Mouse (Mus musculus): ENCODE results near the gene Tes. TPM values are rescaled to one million over a fixed set of nuclear protein-coding genes. Genes with fewer than 3 reads are reported as not detected.

Gene Tes
- polyA plus RNA-seq, 1 experiment from 2014 or later, result 13.8 TPM

DNA sequence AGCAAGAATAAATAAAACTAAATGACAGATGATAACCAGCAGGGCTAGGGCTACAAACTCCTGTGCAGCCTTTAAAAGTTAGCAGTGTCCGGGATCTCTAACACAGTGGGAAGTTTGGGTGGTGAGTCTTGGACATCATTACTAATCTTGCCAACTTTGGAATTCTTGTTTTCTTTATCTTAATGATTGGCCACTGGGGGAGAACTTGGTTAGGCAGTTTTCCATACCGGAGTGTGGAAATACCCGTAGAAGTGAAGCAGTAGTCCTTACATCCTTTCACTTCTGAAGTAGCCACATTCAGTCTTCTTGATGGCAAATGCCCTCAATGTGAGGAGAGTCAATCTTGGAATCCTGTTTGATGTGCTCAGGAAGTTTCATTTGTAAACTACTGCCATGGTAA, 7.0 kb downstream of the Tes start:
- Histone ChIP-seq H3K4me1 (ENCODE audit: control insufficient read depth, insufficient read depth, low read length) (no peaks in the 10 kb centered on the region), H3K36me3 (ENCODE audit: control insufficient read depth, insufficient read depth) (no peaks in the 10 kb centered on the region), H3K9ac (ENCODE audit: low read length) (no peak overlapping the region), H3K27me3 (ENCODE audit: control insufficient read depth, insufficient read depth, low read length) (peaks cover 52% of the 10 kb centered on the region), H3K9me3 (replicated peaks; ENCODE audit: control insufficient read depth, low read length) (no peaks in the 10 kb centered on the region), H3K27ac (ENCODE audit: low read length) (no peak overlapping the region), H3K4me2 (ENCODE audit: low read depth, low read length) (no peak overlapping the region), H3K4me3 (ENCODE audit: low read length) (no peak overlapping the region)
- no peak for ATAC-seq (replicated peaks; ENCODE audit: extremely low read depth, insufficient read depth, low FRiP score)
- 85% methylated on average over 3 of the region's 3 CpGs for WGBS

DNA sequence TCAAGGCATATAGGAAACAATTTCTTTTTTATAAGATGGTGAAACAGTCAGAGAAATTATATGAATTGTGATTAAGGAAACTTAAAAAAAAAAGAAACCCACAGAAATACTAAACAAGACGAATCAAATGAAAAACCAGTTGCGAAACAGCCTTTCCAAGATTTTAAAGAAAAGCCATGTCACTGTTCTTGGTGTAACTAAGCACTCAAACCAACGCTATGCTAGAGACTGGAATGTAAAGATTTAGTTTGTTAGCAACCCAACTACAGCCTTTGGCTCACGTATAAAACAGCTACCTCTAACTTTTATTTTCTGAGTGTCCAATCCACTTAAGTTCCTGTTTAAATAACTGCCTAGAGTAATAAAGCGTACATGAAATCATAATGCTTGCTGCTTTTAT, 7.4 kb downstream of the Tes start:
- H3K36me3 ChIP-seq (ENCODE audit: control insufficient read depth, insufficient read depth), result no peaks in the 10 kb centered on the region
- no peak for ATAC-seq (replicated peaks; ENCODE audit: extremely low read depth, insufficient read depth, low FRiP score)
- H3K9me3 ChIP-seq (replicated peaks; ENCODE audit: control insufficient read depth, low read length), result no peaks in the 10 kb centered on the region
- H3K4me1 ChIP-seq (ENCODE audit: control insufficient read depth, insufficient read depth, low read length), result no peaks in the 10 kb centered on the region
- H3K4me3 ChIP-seq (ENCODE audit: low read length), result no peak overlapping the region
- no peak overlapping the region for H3K27ac ChIP-seq (ENCODE audit: low read length)
- no peak overlapping the region for H3K9ac ChIP-seq (ENCODE audit: low read length)
- no peak overlapping the region for H3K4me2 ChIP-seq (ENCODE audit: low read depth, low read length)
- H3K27me3 ChIP-seq (ENCODE audit: control insufficient read depth, insufficient read depth, low read length), result peaks cover 49% of the 10 kb centered on the region
- WGBS, result 84% methylated on average over 5 of the region's 5 CpGs

GRCm38 (mm10) chr6:17072763-17073484, 8.0 kb downstream of the Tes start:
- Histone ChIP-seq H3K36me3 (ENCODE audit: control insufficient read depth, insufficient read depth) (no peaks in the 10 kb centered on the region), H3K4me2 (ENCODE audit: low read depth, low read length) (no peak overlapping the region), H3K4me3 (ENCODE audit: low read length) (no peak overlapping the region), H3K9ac (ENCODE audit: low read length) (no peak overlapping the region), H3K4me1 (ENCODE audit: control insufficient read depth, insufficient read depth, low read length) (peaks cover 5% of the 10 kb centered on the region; the same call in 1 of the 2 replicates), H3K27me3 (ENCODE audit: control insufficient read depth, insufficient read depth, low read length) (peaks cover 44% of the 10 kb centered on the region), H3K9me3 (replicated peaks; ENCODE audit: control insufficient read depth, low read length) (no peaks in the 10 kb centered on the region), H3K27ac (ENCODE audit: low read length) (no peak overlapping the region)
- 79% methylated on average over 7 of the region's 7 CpGs for WGBS
- ATAC-seq (replicated peaks; ENCODE audit: extremely low read depth, insufficient read depth, low FRiP score), result no peak

DNA sequence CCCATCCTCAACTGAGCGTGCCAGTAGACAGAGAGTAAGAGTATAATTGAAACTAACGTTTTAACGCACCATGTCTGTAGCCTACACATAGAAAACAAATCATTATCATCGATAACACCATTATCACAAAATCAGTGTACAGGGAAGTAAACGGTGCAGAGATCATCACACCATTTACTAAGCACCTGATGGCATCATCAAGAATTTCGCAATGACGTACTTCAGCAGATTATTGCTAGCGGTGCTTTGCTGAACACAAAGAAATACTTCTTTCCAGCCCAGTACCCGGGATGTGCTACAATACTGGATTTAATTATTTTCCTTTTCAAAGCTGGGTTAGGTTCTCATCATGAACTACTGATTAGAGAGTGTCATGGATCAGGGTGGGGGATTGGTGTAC, 12.3 kb downstream of the Tes start:
- Histone ChIP-seq H3K4me1 (ENCODE audit: control insufficient read depth, insufficient read depth, low read length) (peaks cover 6% of the 10 kb centered on the region; the same call in 1 of the 2 replicates), H3K27ac (ENCODE audit: low read length) (no peak overlapping the region), H3K9me3 (replicated peaks; ENCODE audit: control insufficient read depth, low read length) (no peaks in the 10 kb centered on the region), H3K9ac (ENCODE audit: low read length) (no peak overlapping the region), H3K4me2 (ENCODE audit: low read depth, low read length) (no peak overlapping the region), H3K27me3 (ENCODE audit: control insufficient read depth, insufficient read depth, low read length) (peaks cover 19% of the 10 kb centered on the region), H3K4me3 (ENCODE audit: low read length) (no peak overlapping the region), H3K36me3 (ENCODE audit: control insufficient read depth, insufficient read depth) (no peaks in the 10 kb centered on the region)
- 80% methylated on average over 9 of the region's 9 CpGs for WGBS
- ATAC-seq (replicated peaks; ENCODE audit: extremely low read depth, insufficient read depth, low FRiP score), result no peak

GRCm38 (mm10) chr6:17077720-17078119, 12.8 kb downstream of the Tes start:
- Histone ChIP-seq H3K4me2 (ENCODE audit: low read depth, low read length) (no peak overlapping the region), H3K27me3 (ENCODE audit: control insufficient read depth, insufficient read depth, low read length) (peaks cover 15% of the 10 kb centered on the region), H3K9me3 (replicated peaks; ENCODE audit: control insufficient read depth, low read length) (no peaks in the 10 kb centered on the region), H3K9ac (ENCODE audit: low read length) (no peak overlapping the region), H3K36me3 (ENCODE audit: control insufficient read depth, insufficient read depth) (no peaks in the 10 kb centered on the region), H3K4me3 (ENCODE audit: low read length) (no peak overlapping the region), H3K4me1 (ENCODE audit: control insufficient read depth, insufficient read depth, low read length) (peaks cover 6% of the 10 kb centered on the region; the same call in 1 of the 2 replicates), H3K27ac (ENCODE audit: low read length) (no peak overlapping the region)
- 37% methylated on average over 3 of the region's 3 CpGs for WGBS
- no peak for ATAC-seq (replicated peaks; ENCODE audit: extremely low read depth, insufficient read depth, low FRiP score)

- Histone ChIP-seq H3K9me3 (replicated peaks; ENCODE audit: control insufficient read depth, low read length) (no peaks in the 10 kb centered on the region), H3K27ac (ENCODE audit: low read length) (0 out of 2 replicates have a peak overlapping the region, but pooled peaks have one; percentile 10), H3K4me2 (ENCODE audit: low read depth, low read length) (no peak overlapping the region), H3K36me3 (ENCODE audit: control insufficient read depth, insufficient read depth) (no peaks in the 10 kb centered on the region), H3K4me3 (ENCODE audit: low read length) (no peak overlapping the region), H3K27me3 (ENCODE audit: control insufficient read depth, insufficient read depth, low read length) (peaks cover 5% of the 10 kb centered on the region; the same call in 1 of the 2 replicates), H3K4me1 (ENCODE audit: control insufficient read depth, insufficient read depth, low read length) (peaks cover 6% of the 10 kb centered on the region; the same call in 1 of the 2 replicates), H3K9ac (ENCODE audit: low read length) (no peak overlapping the region)
- WGBS, result 57% methylated on average over 5 of the region's 5 CpGs
- ATAC-seq (replicated peaks; ENCODE audit: extremely low read depth, insufficient read depth, low FRiP score), result no peak
Observed at GRCm38 (mm10) chr6:17079304-17079703, 14.4 kb downstream of the Tes start.

DNA sequence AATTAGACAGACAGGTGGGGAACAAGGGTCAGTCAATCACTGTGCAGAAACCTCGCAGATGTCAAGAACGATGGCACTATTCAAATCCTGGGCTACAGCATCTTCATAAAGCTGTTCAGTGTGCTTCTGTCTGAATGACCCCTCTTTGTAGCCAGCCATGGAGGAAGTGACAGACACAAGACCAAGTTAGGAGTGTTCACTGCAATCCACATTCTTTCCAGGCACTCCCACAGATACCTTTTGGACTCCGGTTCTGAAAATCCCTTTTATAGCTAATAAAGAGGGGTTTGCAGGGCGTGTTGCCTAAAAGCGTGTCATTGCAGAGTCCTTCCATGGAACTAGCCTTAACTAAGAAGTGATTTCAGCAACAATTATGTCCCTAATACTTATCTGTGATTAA, 14.9 kb downstream of the Tes start:
- Histone ChIP-seq H3K27ac (ENCODE audit: low read length) (no peak overlapping the region), H3K27me3 (ENCODE audit: control insufficient read depth, insufficient read depth, low read length) (no peaks in the 10 kb centered on the region; the same call in 1 of the 2 replicates), H3K36me3 (ENCODE audit: control insufficient read depth, insufficient read depth) (no peaks in the 10 kb centered on the region), H3K4me2 (ENCODE audit: low read depth, low read length) (no peak overlapping the region), H3K4me3 (ENCODE audit: low read length) (no peak overlapping the region), H3K4me1 (ENCODE audit: control insufficient read depth, insufficient read depth, low read length) (peaks cover 6% of the 10 kb centered on the region; the same call in 1 of the 2 replicates), H3K9me3 (replicated peaks; ENCODE audit: control insufficient read depth, low read length) (no peaks in the 10 kb centered on the region), H3K9ac (ENCODE audit: low read length) (no peak overlapping the region)
- ATAC-seq (replicated peaks; ENCODE audit: extremely low read depth, insufficient read depth, low FRiP score), result no peak
- 73% methylated on average over 5 of the region's 5 CpGs for WGBS

GRCm38 (mm10) chr6:17082238-17082637, 17.3 kb downstream of the Tes start:
- Histone ChIP-seq H3K4me2 (ENCODE audit: low read depth, low read length) (no peak overlapping the region), H3K27ac (ENCODE audit: low read length) (no peak overlapping the region), H3K4me3 (ENCODE audit: low read length) (no peak overlapping the region), H3K27me3 (ENCODE audit: control insufficient read depth, insufficient read depth, low read length) (0 out of 2 replicates have a peak, but pooled peaks cover under 1% of the 10 kb centered on the region), H3K36me3 (ENCODE audit: control insufficient read depth, insufficient read depth) (no peaks in the 10 kb centered on the region), H3K4me1 (ENCODE audit: control insufficient read depth, insufficient read depth, low read length) (peaks cover 6% of the 10 kb centered on the region; the same call in 1 of the 2 replicates), H3K9ac (ENCODE audit: low read length) (no peak overlapping the region), H3K9me3 (replicated peaks; ENCODE audit: control insufficient read depth, low read length) (no peaks in the 10 kb centered on the region)
- whole genome bisulfite sequencing, result 74% methylated on average over 4 of the region's 4 CpGs
- ATAC-seq (replicated peaks; ENCODE audit: extremely low read depth, insufficient read depth, low FRiP score), result no peak

GRCm38 (mm10) chr6:17082800-17083199, 17.9 kb downstream of the Tes start:
- WGBS, result 54% methylated on average over 5 of the region's 5 CpGs
- H3K36me3 ChIP-seq (ENCODE audit: control insufficient read depth, insufficient read depth), result no peaks in the 10 kb centered on the region
- no peak overlapping the region for H3K4me3 ChIP-seq (ENCODE audit: low read length)
- no peak overlapping the region for H3K4me2 ChIP-seq (ENCODE audit: low read depth, low read length)
- no peaks in the 10 kb centered on the region for H3K9me3 ChIP-seq (replicated peaks; ENCODE audit: control insufficient read depth, low read length)
- H3K9ac ChIP-seq (ENCODE audit: low read length), result no peak overlapping the region
- 0 out of 2 replicates have a peak, but pooled peaks cover 2% of the 10 kb centered on the region for H3K27me3 ChIP-seq (ENCODE audit: control insufficient read depth, insufficient read depth, low read length)
- H3K27ac ChIP-seq (ENCODE audit: low read length), result no peak overlapping the region
- H3K4me1 ChIP-seq (ENCODE audit: control insufficient read depth, insufficient read depth, low read length), result peaks cover 2% of the 10 kb centered on the region; the same call in 1 of the 2 replicates
- ATAC-seq (replicated peaks; ENCODE audit: extremely low read depth, insufficient read depth, low FRiP score), result no peak

All from heart, embryonic 16.5 days (tissue).